Mouse (Mus musculus) cerebellum, postnatal 4 days (tissue): ENCODE measurements around the gene Olfr1278.
"Not testable (repeated sequence)": the region's sequence is repeated elsewhere in the genome, so short reads cannot be mapped to it uniquely, and the experiment has no call there.

ENCODE experiments used
- DNase-seq, 2 experiments: peaks; one replicate each; pipeline ENCODE4 v3.0.0; 2022; ENCODE audit warnings: low spot score in 2 of 2, mixed read lengths in 1 of 2

Olfr1278 gene

DNA sequence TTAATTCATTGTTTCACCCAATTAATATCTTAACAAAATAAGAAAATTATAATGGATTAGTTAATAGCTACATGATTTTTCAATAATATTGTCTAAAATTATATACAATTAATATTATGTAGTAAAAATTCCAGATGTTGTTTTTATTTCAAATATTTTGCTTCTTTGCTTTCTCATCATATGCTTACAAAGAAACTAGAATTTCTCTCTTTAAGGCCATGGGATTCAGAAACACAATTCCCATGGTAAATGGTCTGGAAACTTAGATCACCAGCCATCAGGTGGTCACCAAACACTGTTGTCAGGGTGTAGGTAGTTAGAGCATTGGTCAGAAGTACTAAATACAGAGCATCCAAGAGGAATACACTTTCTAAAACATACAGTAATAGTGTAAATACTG lies at the start of gene Olfr1278:
Olfr1278 (plus strand) TSS at position 301 of the 400 bp plus-strand sequence.
- DNase-seq: no peak

DNA sequence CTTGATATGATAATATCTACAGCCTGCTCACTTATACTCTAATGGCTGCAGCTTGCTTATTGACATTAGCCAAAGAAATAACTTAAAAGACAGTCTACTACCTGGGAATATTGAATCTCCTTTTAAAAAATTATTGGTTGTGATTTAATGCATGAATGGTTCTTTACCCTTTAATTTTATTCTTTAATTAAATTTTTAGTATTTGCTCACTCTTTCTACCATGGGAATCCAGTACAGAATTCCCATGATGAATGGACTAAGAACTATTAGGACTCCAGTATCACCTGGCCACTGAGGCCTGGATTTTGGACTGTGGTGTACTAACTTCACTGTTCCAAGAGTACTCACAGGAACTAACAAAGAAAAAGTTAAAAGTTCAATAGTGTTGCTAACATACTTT lies 35.7 kb upstream of the Olfr1278 start, which contains the start of gene Olfr1276:
Olfr1276 (plus strand) TSS at position 301 of the 400 bp plus-strand sequence.
- DNase-seq: no peak

DNA sequence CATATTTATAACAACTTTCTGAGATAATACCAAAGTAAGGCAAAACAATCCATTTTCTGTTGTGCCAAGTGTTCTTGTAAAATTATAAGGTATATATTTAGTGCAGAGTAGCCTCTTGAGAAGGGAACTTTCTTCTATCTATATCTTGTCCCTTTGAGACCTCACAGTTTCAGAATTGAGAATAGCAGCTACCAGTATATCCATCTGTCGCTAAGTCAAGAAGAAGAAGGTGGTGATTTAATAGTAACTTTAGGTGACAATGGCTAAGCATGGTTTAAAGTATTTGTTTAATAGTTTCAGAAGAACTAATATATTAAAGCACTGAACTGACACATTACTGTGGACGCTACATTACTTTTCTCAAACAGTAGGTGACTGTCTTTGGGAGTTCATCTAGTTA lies 15.9 kb upstream of the Olfr1278 start, which contains the start of gene Olfr1277:
Olfr1277 (minus strand) TSS at position 101 of the 400 bp plus-strand sequence.
- no peak for DNase-seq

DNA sequence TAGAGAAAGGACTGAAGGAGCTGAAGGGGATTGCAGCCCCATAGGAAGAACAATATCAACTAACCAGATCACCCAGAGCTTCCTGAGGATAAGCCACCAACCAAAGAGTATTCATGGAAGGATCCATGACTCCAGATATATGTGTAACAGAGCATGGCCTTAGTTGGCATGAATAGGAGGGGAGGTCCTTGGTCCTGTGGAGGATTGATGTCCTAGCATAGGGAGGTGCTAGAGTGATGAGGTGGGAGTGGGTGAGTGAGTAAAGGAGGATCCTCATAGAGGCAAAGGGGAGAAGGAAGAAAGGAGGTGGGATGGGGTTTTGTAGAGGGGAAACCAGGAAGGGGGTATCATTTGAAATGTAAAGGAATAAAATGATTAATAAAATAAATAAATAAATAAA lies 8.6 kb downstream of the Olfr1278 start:
- no peak for DNase-seq

DNA sequence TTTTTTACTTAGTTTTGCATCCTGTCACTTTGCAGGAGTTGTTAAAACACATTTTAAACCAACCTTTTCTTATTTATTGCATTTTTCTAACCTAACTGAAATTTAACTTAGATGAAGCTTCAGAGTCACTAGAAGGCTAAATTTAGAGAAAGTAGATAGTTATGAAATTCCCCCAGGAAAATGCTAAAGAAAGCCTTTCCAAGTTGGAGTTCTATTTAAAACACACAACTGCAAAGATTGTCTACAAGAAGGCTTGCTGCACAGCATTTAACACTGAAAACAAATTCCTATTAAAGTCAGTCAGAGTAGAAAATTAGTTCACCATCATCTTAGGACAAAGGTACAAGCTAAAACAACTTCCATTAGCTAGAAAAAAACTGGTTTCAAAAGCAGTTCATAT lies 10.4 kb downstream of the Olfr1278 start, which contains the start of gene Olfr1279:
Olfr1279 (plus strand) TSS at position 262 of the 400 bp plus-strand sequence.
- DNase-seq: no peak

DNA sequence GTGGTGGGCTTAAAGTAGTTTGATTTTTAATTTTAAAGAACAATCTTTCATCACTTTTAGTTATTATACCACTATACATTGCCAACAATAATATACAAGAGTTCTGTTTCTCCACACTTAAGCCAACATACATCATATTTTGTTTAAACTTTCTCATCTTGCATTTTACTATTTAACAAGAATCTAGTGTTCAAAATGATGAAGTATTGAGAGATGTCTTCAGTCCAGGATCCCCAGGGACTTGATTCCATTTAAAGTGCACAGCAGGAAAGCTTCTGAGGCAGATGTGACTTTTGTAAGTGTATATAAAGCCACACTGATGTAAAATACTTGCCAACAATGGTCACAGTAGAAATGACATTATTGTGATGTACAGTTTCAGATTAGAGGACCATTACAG lies 23.8 kb downstream of the Olfr1278 start, which contains the start of gene Olfr1280:
Olfr1280 (plus strand) TSS at position 301 of the 400 bp plus-strand sequence.
- no peak for DNase-seq

DNA sequence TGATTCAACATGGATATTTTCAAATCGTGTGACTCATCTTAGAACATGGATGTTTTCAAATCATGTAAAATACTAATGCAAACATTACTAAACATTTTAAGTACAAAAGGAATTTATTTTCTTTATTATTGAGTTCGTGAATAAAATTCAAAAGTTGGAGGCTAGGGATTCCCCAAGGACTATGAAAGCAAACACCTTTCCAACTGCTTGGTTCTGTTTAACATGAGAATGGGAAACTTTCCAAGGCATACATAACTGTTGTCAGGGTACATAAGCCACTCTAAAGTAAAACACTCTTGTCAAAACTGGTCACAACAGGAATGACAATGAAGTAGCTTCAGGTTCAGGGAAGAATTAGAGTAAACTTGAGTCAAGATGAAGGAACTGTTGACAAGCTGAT lies 36.3 kb downstream of the Olfr1278 start, which contains the start of gene Olfr1281:
Olfr1281 (plus strand) TSS at position 301 of the 400 bp plus-strand sequence.
- no peak for DNase-seq

DNA sequence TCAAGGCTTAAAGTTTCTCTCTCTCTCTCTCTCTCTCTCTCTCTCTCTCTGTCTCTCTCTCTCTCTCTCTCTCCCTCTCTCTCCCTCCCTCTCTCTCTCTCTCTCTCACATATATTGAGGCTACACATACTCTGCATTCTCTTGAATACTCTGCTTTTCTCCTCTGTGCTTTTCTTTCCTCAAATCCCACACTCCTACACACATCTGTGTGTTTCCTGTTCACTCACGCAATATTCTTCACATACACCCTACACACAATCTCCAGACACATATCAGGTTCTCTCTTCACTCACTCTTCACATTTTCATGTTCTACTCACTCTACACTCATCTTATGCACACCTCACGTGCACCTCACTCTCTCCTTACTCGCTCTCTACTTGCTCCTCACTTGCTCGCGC lies 43.8 kb downstream of the Olfr1278 start:
- not testable (repeated sequence) for DNase-seq

DNA sequence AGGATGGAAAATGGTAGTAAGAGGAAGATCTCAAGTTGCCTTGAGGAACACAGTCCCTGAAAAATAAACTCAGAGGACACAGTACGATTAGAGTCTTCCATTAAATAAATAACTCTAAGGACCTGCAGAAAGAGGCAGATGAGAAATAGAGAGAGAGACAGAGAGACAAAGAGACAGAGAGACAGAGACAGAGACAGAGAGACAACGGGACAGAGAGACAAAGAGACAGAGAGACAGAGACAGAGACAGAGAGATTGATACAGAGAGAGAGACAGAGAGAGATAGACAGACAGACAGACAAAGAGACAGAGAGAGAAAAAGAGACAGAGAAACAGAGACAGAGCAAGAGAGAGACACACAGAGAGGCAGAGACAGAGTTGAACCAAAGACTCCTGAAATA lies 46.0 kb downstream of the Olfr1278 start, which contains the start of gene Olfr1282:
Olfr1282 (minus strand) TSS at position 101 of the 400 bp plus-strand sequence.
- DNase-seq: no peak
